Mouse (Mus musculus): Measurements from ENCODE around the gene Mief1. TPM values are rescaled to one million over a fixed set of nuclear protein-coding genes. Genes with fewer than 3 reads are reported as not detected.

The Mief1 gene
- polyA plus RNA-seq, 1 experiment from 2014 or later = 34.5 TPM

GRCm38 (mm10) chr15:80213688-80214087 lies 20.1 kb upstream of the Mief1 start:
- H3K27me3 ChIP-seq (replicated peaks) = no peaks in the 10 kb centered on the region
- no peak for ATAC-seq (ENCODE audit: low FRiP score)

GRCm38 (mm10) chr15:80215716-80216479 lies 17.9 kb upstream of the Mief1 start:
- no peak for ATAC-seq (ENCODE audit: low FRiP score)
- H3K27me3 ChIP-seq (replicated peaks) = no peaks in the 10 kb centered on the region

More at GRCm38 (mm10) chr15:80213688-80214087, 20.1 kb upstream of the Mief1 start:
- Histone ChIP-seq H3K9me3 (replicated peaks) (no peaks in the 10 kb centered on the region), H3K4me3 (replicated peaks) (no peak overlapping the region), H3K27ac (replicated peaks) (no peak overlapping the region), H3K4me1 (no peaks in the 10 kb centered on the region), H3K36me3 (peaks cover 37% of the 10 kb centered on the region), H3K4me2 (no peak overlapping the region), H3K9ac (replicated peaks) (no peak overlapping the region)

GRCm38 (mm10) chr15:80216480-80216820 lies 17.4 kb upstream of the Mief1 start:
- Histone ChIP-seq H3K4me1 (0 out of 2 replicates have a peak, but pooled peaks cover 5% of the 10 kb centered on the region), H3K36me3 (peaks cover 29% of the 10 kb centered on the region), H3K4me2 (no peak overlapping the region), H3K9ac (replicated peaks) (no peak overlapping the region), H3K4me3 (replicated peaks) (no peak overlapping the region), H3K27me3 (replicated peaks) (no peaks in the 10 kb centered on the region), H3K27ac (replicated peaks) (no peak overlapping the region), H3K9me3 (replicated peaks) (no peaks in the 10 kb centered on the region)
- WGBS = 67% methylated on average over 9 of the region's 9 CpGs
- no peak for ATAC-seq (ENCODE audit: low FRiP score)

More at GRCm38 (mm10) chr15:80215716-80216479, 17.9 kb upstream of the Mief1 start:
- Histone ChIP-seq H3K9me3 (replicated peaks) (no peaks in the 10 kb centered on the region), H3K27ac (replicated peaks) (no peak overlapping the region), H3K4me1 (0 out of 2 replicates have a peak, but pooled peaks cover 5% of the 10 kb centered on the region), H3K9ac (replicated peaks) (no peak overlapping the region), H3K36me3 (peaks cover 35% of the 10 kb centered on the region), H3K4me3 (replicated peaks) (no peak overlapping the region), H3K4me2 (no peak overlapping the region)
- 18% methylated on average over 10 of the region's 10 CpGs for WGBS

GRCm38 (mm10) chr15:80217476-80217875 lies 16.3 kb upstream of the Mief1 start:
- Histone ChIP-seq H3K27me3 (replicated peaks) (no peaks in the 10 kb centered on the region), H3K4me1 (0 out of 2 replicates have a peak, but pooled peaks cover 5% of the 10 kb centered on the region), H3K27ac (replicated peaks) (no peak overlapping the region), H3K36me3 (peaks cover 19% of the 10 kb centered on the region), H3K9me3 (replicated peaks) (no peaks in the 10 kb centered on the region), H3K9ac (replicated peaks) (no peak overlapping the region), H3K4me2 (no peak overlapping the region), H3K4me3 (replicated peaks) (no peak overlapping the region)
- no peak for ATAC-seq (ENCODE audit: low FRiP score)
- WGBS = 90% methylated on average over 10 of the region's 10 CpGs

- 0 out of 2 replicates have a peak overlapping the region, but pooled peaks have one; percentile 11 for H3K4me2 ChIP-seq
- H3K9ac ChIP-seq (replicated peaks) = no peak overlapping the region
Measured at GRCm38 (mm10) chr15:80219211-80219610, 14.6 kb upstream of the Mief1 start.

GRCm38 (mm10) chr15:80219705-80220657 lies 13.8 kb upstream of the Mief1 start:
- no peak overlapping the region for H3K4me2 ChIP-seq
- no peaks in the 10 kb centered on the region for H3K9me3 ChIP-seq (replicated peaks)
- no peaks in the 10 kb centered on the region for H3K36me3 ChIP-seq
- H3K4me1 ChIP-seq = 0 out of 2 replicates have a peak, but pooled peaks cover 5% of the 10 kb centered on the region
- WGBS = 69% methylated on average over 4 of the region's 4 CpGs
- H3K4me3 ChIP-seq (replicated peaks) = no peak overlapping the region
- H3K9ac ChIP-seq (replicated peaks) = no peak overlapping the region
- H3K27me3 ChIP-seq (replicated peaks) = no peaks in the 10 kb centered on the region
- H3K27ac ChIP-seq (replicated peaks) = 0 out of 2 replicates have a peak overlapping the region, but pooled peaks have one; percentile 29
- ATAC-seq (ENCODE audit: low FRiP score) = no peak

More at GRCm38 (mm10) chr15:80219211-80219610, 14.6 kb upstream of the Mief1 start:
- 0 out of 2 replicates have a peak, but pooled peaks cover 5% of the 10 kb centered on the region for H3K4me1 ChIP-seq
- 66% methylated on average over 14 of the region's 14 CpGs for WGBS
- 0 out of 2 replicates have a peak overlapping the region, but pooled peaks have one; percentile 29 for H3K27ac ChIP-seq (replicated peaks)
- no peaks in the 10 kb centered on the region for H3K9me3 ChIP-seq (replicated peaks)
- H3K4me3 ChIP-seq (replicated peaks) = no peak overlapping the region
- H3K27me3 ChIP-seq (replicated peaks) = no peaks in the 10 kb centered on the region
- ATAC-seq (ENCODE audit: low FRiP score) = no peak
- peaks cover 5% of the 10 kb centered on the region; the same call in 1 of the 2 replicates for H3K36me3 ChIP-seq

GRCm38 (mm10) chr15:80221031-80221430 lies 12.8 kb upstream of the Mief1 start:
- 0 out of 2 replicates have a peak, but pooled peaks cover 5% of the 10 kb centered on the region for H3K4me1 ChIP-seq
- H3K9me3 ChIP-seq (replicated peaks) = no peaks in the 10 kb centered on the region
- H3K27me3 ChIP-seq (replicated peaks) = no peaks in the 10 kb centered on the region
- H3K27ac ChIP-seq (replicated peaks) = no peak overlapping the region
- ATAC-seq (ENCODE audit: low FRiP score) = no peak
- no peak overlapping the region for H3K4me3 ChIP-seq (replicated peaks)
- 70% methylated on average over 8 of the region's 8 CpGs for WGBS
- H3K9ac ChIP-seq (replicated peaks) = no peak overlapping the region
- no peaks in the 10 kb centered on the region for H3K36me3 ChIP-seq
- H3K4me2 ChIP-seq = no peak overlapping the region

GRCm38 (mm10) chr15:80223751-80224150 lies 10.1 kb upstream of the Mief1 start:
- Histone ChIP-seq H3K4me3 (replicated peaks) (no peak overlapping the region), H3K9ac (replicated peaks) (no peak overlapping the region), H3K9me3 (replicated peaks) (no peaks in the 10 kb centered on the region), H3K36me3 (no peaks in the 10 kb centered on the region), H3K4me1 (0 out of 2 replicates have a peak, but pooled peaks cover 8% of the 10 kb centered on the region), H3K27ac (replicated peaks) (no peak overlapping the region), H3K27me3 (replicated peaks) (no peaks in the 10 kb centered on the region), H3K4me2 (no peak overlapping the region)
- 89% methylated on average over 7 of the region's 7 CpGs for WGBS
- no peak for ATAC-seq (ENCODE audit: low FRiP score)

- Histone ChIP-seq H3K4me2 (no peak overlapping the region), H3K9me3 (replicated peaks) (no peaks in the 10 kb centered on the region), H3K27ac (replicated peaks) (no peak overlapping the region), H3K9ac (replicated peaks) (no peak overlapping the region), H3K36me3 (no peaks in the 10 kb centered on the region), H3K4me1 (0 out of 2 replicates have a peak, but pooled peaks cover 3% of the 10 kb centered on the region), H3K4me3 (replicated peaks) (no peak overlapping the region), H3K27me3 (replicated peaks) (no peaks in the 10 kb centered on the region)
- WGBS = 33% methylated on average over 9 of the region's 9 CpGs
- ATAC-seq (ENCODE audit: low FRiP score) = peak; percentile 47; the same call in 1 of the 2 replicates
Measured at GRCm38 (mm10) chr15:80225208-80225607, 8.6 kb upstream of the Mief1 start.

GRCm38 (mm10) chr15:80225796-80226195 lies 8.0 kb upstream of the Mief1 start:
- no peak for ATAC-seq (ENCODE audit: low FRiP score)
- Histone ChIP-seq H3K27ac (replicated peaks) (no peak overlapping the region), H3K4me1 (0 out of 2 replicates have a peak, but pooled peaks cover 3% of the 10 kb centered on the region), H3K9ac (replicated peaks) (no peak overlapping the region), H3K27me3 (replicated peaks) (no peaks in the 10 kb centered on the region), H3K4me2 (no peak overlapping the region), H3K4me3 (replicated peaks) (no peak overlapping the region), H3K9me3 (replicated peaks) (no peaks in the 10 kb centered on the region), H3K36me3 (no peaks in the 10 kb centered on the region)
- 51% methylated on average over 2 of the region's 2 CpGs for WGBS

GRCm38 (mm10) chr15:80228071-80228800 lies 5.6 kb upstream of the Mief1 start:
- H3K9ac ChIP-seq (replicated peaks) = no peak overlapping the region
- H3K4me3 ChIP-seq (replicated peaks) = no peak overlapping the region
- H3K9me3 ChIP-seq (replicated peaks) = no peaks in the 10 kb centered on the region
- peaks cover 4% of the 10 kb centered on the region for H3K4me1 ChIP-seq
- WGBS = 60% methylated on average over 17 of the region's 17 CpGs
- no peaks in the 10 kb centered on the region for H3K27me3 ChIP-seq (replicated peaks)
- ATAC-seq (ENCODE audit: low FRiP score) = no peak
- H3K36me3 ChIP-seq = no peaks in the 10 kb centered on the region
- H3K4me2 ChIP-seq = no peak overlapping the region
- H3K27ac ChIP-seq (replicated peaks) = no peak overlapping the region

All from neural tube, embryonic 15.5 days (tissue).